Mouse (Mus musculus) embryonic facial prominence, embryonic 14.5 days (tissue): ENCODE results near the gene Mrpl30. TPM values are rescaled to one million over a fixed set of nuclear protein-coding genes. Genes with fewer than 3 reads are reported as not detected.

Experiments
- ATAC-seq: fragments of 200-750 bp; cut with Nextera tagmentation; 2 replicates; pipeline ENCODE4 v1.8.0; 2017; ENCODE audit warnings: low read depth, moderate number of reproducible peaks, moderate TSS enrichment
- DNase-seq: peaks from one replicate; pipeline ENCODE4 v3.0.0-alpha.2; 2015; ENCODE audit warnings: low spot score
- H3K27ac ChIP-seq: fragments of 300-500 bp; sonication (generic); replicated peaks from 2 replicates; pipeline ENCODE4 v1.5.1; 2014; ENCODE audit warnings: low read depth, mild to moderate bottlenecking, low read length, moderate library complexity
- H3K27me3 ChIP-seq: fragments of 300-500 bp; sonication (generic); replicated peaks from 2 replicates; pipeline ENCODE4 v1.6.1; 2014; ENCODE audit warnings: low read length; ENCODE audit not compliant: control insufficient read depth, insufficient read depth
- H3K36me3 ChIP-seq: fragments of 300-500 bp; sonication (generic); 2 replicates; pipeline ENCODE4 v1.6.1; 2014; ENCODE audit warnings: low read length, mixed read lengths; ENCODE audit not compliant: control insufficient read depth, insufficient read depth
- H3K4me1 ChIP-seq: fragments of 300-500 bp; sonication (generic); 2 replicates; pipeline ENCODE4 v1.6.1; 2014; ENCODE audit warnings: antibody characterized with exemption, low read length; ENCODE audit not compliant: control insufficient read depth, insufficient read depth
- H3K4me2 ChIP-seq: fragments of 300-500 bp; sonication (generic); 2 replicates; pipeline ENCODE4 v1.6.1; 2014; ENCODE audit warnings: low read depth, mild to moderate bottlenecking, low read length, moderate library complexity, mixed read lengths
- H3K4me3 ChIP-seq: fragments of 300-500 bp; sonication (generic); 2 replicates; pipeline ENCODE4 v1.5.1; 2014; ENCODE audit warnings: low read depth, mild to moderate bottlenecking, low read length
- H3K9ac ChIP-seq: fragments of 300-500 bp; sonication (generic); 2 replicates; pipeline ENCODE4 v1.6.1; 2014; ENCODE audit warnings: low read depth, mild to moderate bottlenecking, low read length, moderate library complexity, mixed read lengths
- H3K9me3 ChIP-seq: fragments of 300-500 bp; sonication (generic); 2 replicates; pipeline ENCODE4 v1.6.1; 2016; ENCODE audit warnings: low read length; ENCODE audit not compliant: control insufficient read depth
- WGBS: fragments of 180-500 bp; shearing (Covaris S2); extraction: QIAGEN DNeasy Blood & Tissue Kit; methylation state at CpG from one replicate; pipeline ENCODE4 v1.1.7; 2014; 5-methylcytosine and 5-hydroxymethylcytosine counted together
- polyA plus RNA-seq: library from polyadenylated mRNA; unstranded; fragments of >200 nt; fragmentation: Nextera tagmentation; extraction: Ambion mirVana; gene quantifications from 2 replicates; pipeline ENCODE4 v1.2.1, GENCODE M21; 2014

The Mrpl30 gene
- polyA plus RNA-seq, result 263 and 284 TPM in 2 replicates

GRCm38 (mm10) chr1:37890025-37890652, at the start of gene Mrpl30, which contains the start of gene Mitd1:
Gene Mrpl30 (plus strand): TSS chr1:37890477.
Gene Mitd1 (minus strand): TSS chr1:37890411.
- DNase-seq (peak; percentile 94), ATAC-seq (peak; percentile 95)
- H3K27me3 ChIP-seq, result no peaks in the 10 kb centered on the region
- peak within 1 kb of the TSS; percentile 67 for H3K9ac ChIP-seq
- peaks cover 8% of the 10 kb centered on the region; the same call in 1 of the 2 replicates for H3K4me1 ChIP-seq
- no peaks in the 10 kb centered on the region for H3K9me3 ChIP-seq
- peaks cover 15% of the 10 kb centered on the region; the same call in 1 of the 2 replicates for H3K36me3 ChIP-seq
- H3K4me3 ChIP-seq, result peak within 1 kb of the TSS; percentile 72
- under 1% methylated on average over 38 of the region's 41 CpGs for WGBS
- H3K4me2 ChIP-seq, result peak within 1 kb of the TSS; percentile 71
- peak within 1 kb of the TSS; percentile 64; the same call in 1 of the 2 replicates for H3K27ac ChIP-seq

GRCm38 (mm10) chr1:37846878-37847277, 43.4 kb upstream of the Mrpl30 start:
- no peaks in the 10 kb centered on the region for H3K36me3 ChIP-seq
- no peaks in the 10 kb centered on the region for H3K9me3 ChIP-seq
- H3K27me3 ChIP-seq, result no peaks in the 10 kb centered on the region
- H3K4me2 ChIP-seq, result no peak overlapping the region
- 83% methylated on average over 8 of the region's 8 CpGs for WGBS
- DNase-seq (no peak), ATAC-seq (no peak)
- H3K27ac ChIP-seq, result no peak overlapping the region
- no peaks in the 10 kb centered on the region for H3K4me1 ChIP-seq
- H3K4me3 ChIP-seq, result no peak overlapping the region
- H3K9ac ChIP-seq, result no peak overlapping the region

GRCm38 (mm10) chr1:37850696-37851095, 39.6 kb upstream of the Mrpl30 start:
- Histone ChIP-seq H3K4me3 (no peak overlapping the region), H3K9me3 (no peaks in the 10 kb centered on the region), H3K36me3 (no peaks in the 10 kb centered on the region), H3K4me2 (no peak overlapping the region), H3K27me3 (no peaks in the 10 kb centered on the region), H3K4me1 (no peaks in the 10 kb centered on the region), H3K9ac (no peak overlapping the region), H3K27ac (no peak overlapping the region)
- no peak for ATAC-seq
- 67% methylated on average over 2 of the region's 2 CpGs for WGBS
- DNase-seq, result no peak

DNA sequence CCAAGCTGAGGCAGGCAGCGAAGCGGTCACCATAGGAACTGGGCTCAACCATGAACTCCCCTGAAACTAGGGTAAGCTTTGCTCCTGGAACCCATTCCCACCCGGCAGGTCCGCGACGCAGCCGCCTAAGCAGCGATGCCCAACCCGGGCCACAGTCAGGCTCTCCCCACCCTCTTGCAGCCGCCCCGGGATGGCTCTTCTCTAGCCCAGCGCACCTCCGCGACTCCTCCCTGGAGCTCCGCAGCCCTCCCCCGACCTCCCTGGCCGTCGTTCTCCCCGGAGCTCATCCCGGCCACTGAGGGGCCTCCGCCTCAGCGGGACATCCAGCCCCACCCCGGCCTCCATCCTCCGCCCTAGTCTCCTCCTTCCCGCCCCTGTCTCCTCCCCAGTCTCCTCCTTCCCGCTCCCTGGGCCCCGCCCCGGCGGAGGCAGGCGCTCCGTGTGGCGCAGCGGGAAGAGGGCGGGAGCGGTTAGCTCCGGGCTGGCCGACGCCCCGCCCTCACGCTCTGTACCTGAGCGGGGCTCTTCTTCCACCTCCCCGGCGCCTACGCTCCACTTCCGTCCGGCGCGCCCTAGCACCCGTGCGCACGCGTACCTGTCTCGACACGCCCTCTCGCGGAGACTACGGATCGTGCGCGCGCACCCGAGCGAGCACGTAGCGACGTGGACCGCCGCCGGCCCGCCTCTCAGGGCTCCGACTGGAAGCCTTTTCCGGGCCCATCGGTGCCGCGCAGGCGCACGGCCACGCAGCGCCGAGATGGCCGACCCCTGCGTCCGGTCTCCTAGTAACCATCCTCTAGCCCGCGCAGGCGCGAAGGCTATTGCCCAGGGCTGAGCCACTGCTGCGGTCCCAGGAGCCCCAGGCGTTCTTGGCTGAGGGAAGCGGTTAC, 25.5 kb upstream of the Mrpl30 start:
- peak overlapping the region; percentile 83 for H3K4me2 ChIP-seq
- 1% methylated on average over 43 of the region's 90 CpGs for WGBS

GRCm38 (mm10) chr1:37865401-37866215, 24.7 kb upstream of the Mrpl30 start:
- WGBS, result 10% methylated on average over 23 of the region's 23 CpGs

More for the DNA sequence above, 25.5 kb upstream of the Mrpl30 start:
- DNase-seq (peak; percentile 99), ATAC-seq (peak; percentile 98)
- H3K27ac ChIP-seq, result peak overlapping the region; percentile 81
- H3K36me3 ChIP-seq, result no peaks in the 10 kb centered on the region
- H3K9me3 ChIP-seq, result no peaks in the 10 kb centered on the region
- peaks cover 5% of the 10 kb centered on the region; the same call in 1 of the 2 replicates for H3K4me1 ChIP-seq
- H3K9ac ChIP-seq, result peak overlapping the region; percentile 76
- peak overlapping the region; percentile 66 for H3K4me3 ChIP-seq
- H3K27me3 ChIP-seq, result no peaks in the 10 kb centered on the region

DNA sequence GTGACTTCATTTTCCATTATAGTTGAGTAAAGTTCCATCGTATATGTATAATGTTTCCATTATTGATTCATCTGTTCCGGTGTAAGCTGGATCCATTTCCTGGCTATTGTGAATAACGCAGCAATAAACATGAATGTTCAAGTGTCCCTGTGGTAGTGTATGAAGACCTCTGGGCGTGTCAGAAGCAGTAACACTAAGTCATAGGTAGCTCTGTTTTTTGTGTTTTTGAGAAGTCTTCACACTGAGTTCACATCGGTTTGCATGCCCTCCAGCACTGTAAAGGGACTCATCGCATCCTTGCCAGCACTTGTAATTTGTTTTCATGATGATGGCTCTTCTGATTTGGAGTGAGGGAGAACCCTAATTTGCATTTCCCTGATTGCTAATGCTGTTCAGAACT, 24.0 kb upstream of the Mrpl30 start, which contains the start of gene Tsga10:
Tsga10 (minus strand) TSS at position 144 of the 400 bp plus-strand sequence.
- WGBS, result 81% methylated on average over 6 of the region's 6 CpGs
- peak within 1 kb of the TSS; percentile 76 for H3K9ac ChIP-seq

More at GRCm38 (mm10) chr1:37865401-37866215, 24.7 kb upstream of the Mrpl30 start:
- Histone ChIP-seq H3K36me3 (no peaks in the 10 kb centered on the region), H3K27me3 (no peaks in the 10 kb centered on the region), H3K9me3 (no peaks in the 10 kb centered on the region), H3K9ac (peak overlapping the region; percentile 76), H3K27ac (peak overlapping the region; percentile 81), H3K4me2 (peak overlapping the region; percentile 83), H3K4me1 (peaks cover 5% of the 10 kb centered on the region; the same call in 1 of the 2 replicates), H3K4me3 (peak overlapping the region; percentile 66)
- DNase-seq (no peak), ATAC-seq (no peak)

DNA sequence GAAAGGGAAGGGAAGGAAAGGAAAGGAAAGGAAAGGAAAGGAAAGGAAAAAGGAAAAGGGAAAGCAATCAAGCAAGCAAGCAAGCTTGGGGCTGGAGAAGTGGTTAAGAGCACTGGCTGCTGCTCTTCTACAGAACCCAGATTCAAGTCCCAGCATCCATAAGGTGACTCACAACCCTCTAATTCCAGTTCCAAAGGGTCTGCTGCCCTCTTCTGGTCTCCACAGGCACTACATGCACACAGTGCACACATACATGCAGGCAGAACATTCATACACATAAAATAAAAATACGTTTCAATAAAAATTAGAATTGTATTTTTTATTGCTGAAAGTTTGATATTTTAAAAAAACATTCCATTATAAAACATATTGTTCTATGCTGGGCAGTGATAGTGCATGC, 23.2 kb upstream of the Mrpl30 start:
- Histone ChIP-seq H3K9ac (no peak overlapping the region), H3K4me1 (peaks cover 11% of the 10 kb centered on the region), H3K4me2 (no peak overlapping the region), H3K36me3 (no peaks in the 10 kb centered on the region), H3K9me3 (no peaks in the 10 kb centered on the region), H3K27me3 (no peaks in the 10 kb centered on the region), H3K27ac (no peak overlapping the region), H3K4me3 (no peak overlapping the region)
- WGBS, result 72% methylated on average over 1 of the region's 1 CpGs
- DNase-seq, result no peak
- ATAC-seq, result no peak

More for the DNA sequence above, 24.0 kb upstream of the Mrpl30 start, which contains the start of gene Tsga10:
- Histone ChIP-seq H3K4me1 (peaks cover 5% of the 10 kb centered on the region), H3K27ac (peak within 1 kb of the TSS; percentile 81), H3K4me2 (peak within 1 kb of the TSS; percentile 83), H3K9me3 (no peaks in the 10 kb centered on the region), H3K36me3 (no peaks in the 10 kb centered on the region), H3K4me3 (peak within 1 kb of the TSS; percentile 66), H3K27me3 (no peaks in the 10 kb centered on the region)
- ATAC-seq (no peak), DNase-seq (no peak)
